10 mouse cellular contexts compared by ENCODE assay signal in the genomic region with DNA sequence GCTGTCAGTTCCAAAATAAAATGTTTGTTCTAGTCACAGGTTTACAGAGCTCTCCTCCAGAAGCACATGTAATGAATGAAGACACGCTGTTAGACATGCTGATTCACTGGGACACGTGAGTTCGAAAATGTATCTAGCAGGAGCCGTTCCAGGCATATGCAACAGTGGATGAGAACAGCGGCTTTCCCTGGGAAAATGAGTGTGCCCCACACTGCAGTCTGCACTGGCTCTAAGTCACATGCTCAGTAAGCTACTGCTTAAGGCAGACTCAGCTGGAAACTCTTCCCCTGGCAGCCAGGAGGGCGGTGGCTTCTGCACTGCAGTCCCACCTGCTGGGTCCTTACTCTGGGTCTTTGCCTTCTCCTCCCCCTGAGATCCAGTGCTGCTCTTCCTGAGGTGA.
DNase-seq lines count a peak whose midpoint lies in the region; ATAC-seq lines count a peak whose summit lies in the region.
"Had no signal": no experiment of that assay in that cellular context is flagged by ENCODE, and none has a peak within 500 bp of the region (broad histone marks: within the 10 kb centered on the region; RNA-seq: fewer than 3 reads in every experiment).

No protein-coding gene starts in this region.

- 45% methylated on average over 6 of the region's 6 CpGs for WGBS in heart, embryonic 10.5 days
- WGBS in forebrain, embryonic 13.5 days: 18% methylated on average over 6 of the region's 6 CpGs

- DNase-seq in heart, embryonic 10.5 days (ENCODE audit: low spot score): no peak
- no peak for DNase-seq in heart, adult 9 months (ENCODE audit: low spot score in 2 of 2)
- DNase-seq in 416B (ENCODE audit: low read depth): peak; percentile 17
- peak; percentile 56 to 76 for DNase-seq in left cerebral cortex, postnatal 25 days (ENCODE audit: low spot score in 2 of 2)
- DNase-seq in ovary, postnatal 14 days (ENCODE audit: low spot score): no peak
- no peak for DNase-seq in cerebellum, postnatal 36 days

- peaks cover 45% of the 10 kb centered on the region for H3K4me1 ChIP-seq in heart, embryonic 10.5 days
- H3K4me1 ChIP-seq in forebrain, embryonic 13.5 days: peaks cover 51% of the 10 kb centered on the region

- peak overlapping the region; percentile 36; the same call in 1 of the 2 replicates for H3K27ac ChIP-seq in heart, embryonic 10.5 days
- no peak overlapping the region; the same call in 1 of the 2 replicates for H3K27ac ChIP-seq in forebrain, embryonic 13.5 days
- H3K27ac ChIP-seq: heart, embryonic 15.5 days; liver, embryonic 14.5 days had no signal

- 0 out of 2 replicates have a peak overlapping the region, but pooled peaks have one; percentile 26 for H3K9ac ChIP-seq in forebrain, embryonic 13.5 days
- H3K9ac ChIP-seq: heart, embryonic 15.5 days; liver, embryonic 14.5 days had no signal

- no peak overlapping the region for H3K4me3 ChIP-seq in heart, embryonic 10.5 days
- H3K4me3 ChIP-seq in forebrain, embryonic 13.5 days: no peak overlapping the region
- H3K4me3 ChIP-seq: heart, embryonic 15.5 days had no signal

- intact Hi-C loops in left cerebral cortex, postnatal 25 days (cut with DNase I): loop anchor here (2.0 to 10.0 kb wide), 3 partner anchors 209 to 377 kb away; no protein-coding TSS in a partner anchor

- no peaks in the 10 kb centered on the region for H3K9me3 ChIP-seq in heart, embryonic 10.5 days
- H3K9me3 ChIP-seq in forebrain, embryonic 13.5 days (replicated peaks): no peaks in the 10 kb centered on the region
- H3K9me3 ChIP-seq: heart, embryonic 15.5 days had no signal

- H3K36me3 ChIP-seq in heart, embryonic 10.5 days: no peaks in the 10 kb centered on the region
- no peaks in the 10 kb centered on the region for H3K36me3 ChIP-seq in forebrain, embryonic 13.5 days (ENCODE audit: poor library complexity, severe bottlenecking)
- H3K36me3 ChIP-seq: heart, embryonic 15.5 days had no signal

- no peaks in the 10 kb centered on the region for H3K27me3 ChIP-seq in heart, embryonic 10.5 days (ENCODE audit: insufficient read depth, poor library complexity, severe bottlenecking)
- H3K27me3 ChIP-seq in forebrain, embryonic 13.5 days: peaks cover 6% of the 10 kb centered on the region; the same call in 1 of the 2 replicates
- H3K27me3 ChIP-seq: heart, embryonic 15.5 days had no signal

- ATAC-seq in forebrain, embryonic 13.5 days: peak; percentile 28; the same call in 1 of the 2 replicates
- no peak for ATAC-seq in activated CD4-positive, CD25-positive, alpha-beta regulatory T cell, adult 4 months

- no peak overlapping the region for H3K4me2 ChIP-seq in forebrain, embryonic 13.5 days
- H3K4me2 ChIP-seq: heart, embryonic 15.5 days had no signal

Comparison
In these comparisons a context has a peak if more than half of its experiments do, and no peak if none do; other contexts are left out.
1. DNase-seq: peak in 416B (single experiment) and left cerebral cortex, postnatal 25 days (2 of 2); none in heart, embryonic 10.5 days (single experiment), heart, adult 9 months (0 of 2), ovary, postnatal 14 days (single experiment) and cerebellum, postnatal 36 days (0 of 2).